Mouse (Mus musculus) heart, adult 9 months (tissue): Measurements from ENCODE around the gene Kcna7.

Experiments
- DNase-seq, 2 experiments: peaks; one replicate each; pipeline ENCODE4 v3.0.0; 2022; ENCODE audit warnings: low spot score in 2 of 2

Kcna7 gene

GRCm38 (mm10) chr7:45420615-45420919 lies 15.1 kb downstream of the Kcna7 start, which contains the start of gene Lhb:
Lhb (plus strand) TSS chr7:45420820.
- no peak for DNase-seq

- DNase-seq = no peak
These were observed 15.7 kb downstream of the Kcna7 start for GRCm38 (mm10) chr7:45421194-45421593.

GRCm38 (mm10) chr7:45426556-45426955 lies 21.1 kb downstream of the Kcna7 start:
- DNase-seq = no peak

- DNase-seq = no peak
These were observed 28.4 kb downstream of the Kcna7 start for GRCm38 (mm10) chr7:45433835-45434202.

GRCm38 (mm10) chr7:45434203-45435015 lies 29.0 kb downstream of the Kcna7 start, which contains the start of gene Gys1:
Gys1 (plus strand) TSS chr7:45434844.
- peak; percentile 99 to 100 for DNase-seq

DNA sequence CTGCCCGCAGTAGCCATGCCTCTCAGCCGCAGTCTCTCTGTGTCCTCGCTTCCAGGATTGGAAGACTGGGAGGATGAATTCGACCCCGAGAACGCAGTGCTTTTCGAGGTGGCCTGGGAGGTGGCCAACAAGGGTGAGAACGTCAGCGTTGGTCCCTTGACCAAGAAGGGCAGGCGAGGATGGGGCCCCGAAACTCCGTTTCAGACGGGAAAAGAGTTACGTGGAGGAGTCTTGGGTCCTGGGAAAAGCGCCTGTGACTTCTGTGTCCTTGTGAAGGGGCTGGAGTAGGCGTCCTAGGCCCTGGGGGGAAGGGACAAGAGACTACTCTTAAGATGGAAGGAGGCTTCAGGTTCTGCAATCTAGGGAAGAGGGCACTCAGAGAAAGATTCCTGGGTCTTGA lies 29.6 kb downstream of the Kcna7 start:
- DNase-seq = no peak

- DNase-seq = no peak
These were observed 31.0 kb downstream of the Kcna7 start for GRCm38 (mm10) chr7:45436444-45436843.

GRCm38 (mm10) chr7:45437046-45437445 lies 31.6 kb downstream of the Kcna7 start:
- no peak for DNase-seq

DNA sequence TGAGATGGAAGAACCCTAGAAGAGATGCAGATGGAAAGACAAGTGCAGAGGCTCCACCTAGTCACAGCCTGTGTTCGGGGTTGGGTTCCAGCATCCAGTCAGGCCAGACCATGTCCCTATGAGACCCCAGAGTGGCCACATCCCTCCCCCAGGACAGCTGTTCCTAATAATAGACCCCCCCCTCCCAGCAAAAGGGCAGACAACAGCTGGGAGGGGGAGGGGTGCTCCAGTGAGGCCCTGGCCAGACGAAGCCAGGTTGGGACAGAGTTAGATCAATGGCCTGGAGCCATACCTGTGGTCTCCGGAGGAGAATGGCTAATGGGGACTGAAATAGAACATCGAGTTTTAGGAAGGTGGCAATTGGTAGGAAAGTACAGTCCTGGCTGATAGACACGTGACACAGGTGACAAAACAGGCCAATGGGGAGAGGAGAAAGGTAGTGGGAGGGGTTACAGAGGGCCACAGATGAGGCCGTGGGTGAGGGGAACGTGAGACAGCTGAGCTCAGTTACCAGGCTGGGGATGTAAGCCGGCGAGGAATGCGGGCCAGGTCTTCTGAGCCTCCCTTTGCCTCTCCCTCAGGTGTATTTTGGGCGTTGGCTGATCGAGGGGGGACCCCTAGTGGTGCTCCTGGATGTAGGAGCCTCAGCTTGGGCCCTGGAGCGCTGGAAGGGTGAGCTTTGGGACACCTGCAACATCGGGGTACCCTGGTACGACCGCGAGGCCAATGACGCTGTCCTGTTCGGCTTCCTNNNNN lies 32.2 kb downstream of the Kcna7 start, which contains the start of gene Ruvbl2:
TSS of gene Ruvbl2 (minus strand) at position 576 of the 756 bp plus-strand sequence.
- no peak for DNase-seq

GRCm38 (mm10) chr7:45443526-45444420 lies 38.3 kb downstream of the Kcna7 start:
- DNase-seq = no peak

- DNase-seq = no peak
These were observed 41.1 kb downstream of the Kcna7 start for GRCm38 (mm10) chr7:45446589-45446988.

GRCm38 (mm10) chr7:45447325-45447990 lies 42.0 kb downstream of the Kcna7 start:
- DNase-seq = no peak

- no peak for DNase-seq
These were observed 44.5 kb downstream of the Kcna7 start for GRCm38 (mm10) chr7:45449974-45450373.

DNA sequence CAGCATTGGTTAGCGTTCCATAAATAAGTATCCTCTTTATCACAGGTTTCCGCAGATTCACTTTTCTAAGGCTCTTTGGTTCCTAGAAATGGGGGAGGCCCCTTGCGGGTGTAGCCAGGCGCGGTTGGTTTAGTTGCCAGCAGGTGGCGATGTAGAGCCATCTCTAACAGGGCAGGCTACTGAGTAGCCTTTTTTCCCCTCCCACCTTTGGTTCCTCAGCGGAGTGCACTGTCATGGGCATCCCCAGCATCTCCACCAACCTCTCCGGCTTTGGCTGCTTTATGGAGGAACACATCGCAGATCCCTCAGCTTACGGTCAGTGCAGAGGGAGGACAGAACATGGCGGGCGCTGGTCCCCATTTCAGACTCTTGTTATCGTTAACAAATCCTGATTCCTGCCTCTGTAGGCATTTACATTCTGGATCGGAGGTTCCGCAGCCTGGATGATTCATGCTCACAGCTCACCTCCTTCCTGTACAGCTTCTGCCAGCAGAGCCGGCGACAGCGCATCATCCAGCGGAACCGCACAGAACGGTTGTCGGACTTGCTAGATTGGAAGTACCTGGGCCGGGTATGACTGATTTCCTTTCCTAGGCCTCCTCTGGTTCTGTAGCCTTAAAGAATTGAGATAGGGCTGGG lies 46.0 kb downstream of the Kcna7 start:
- peak; percentile 74 to 76 for DNase-seq

DNA sequence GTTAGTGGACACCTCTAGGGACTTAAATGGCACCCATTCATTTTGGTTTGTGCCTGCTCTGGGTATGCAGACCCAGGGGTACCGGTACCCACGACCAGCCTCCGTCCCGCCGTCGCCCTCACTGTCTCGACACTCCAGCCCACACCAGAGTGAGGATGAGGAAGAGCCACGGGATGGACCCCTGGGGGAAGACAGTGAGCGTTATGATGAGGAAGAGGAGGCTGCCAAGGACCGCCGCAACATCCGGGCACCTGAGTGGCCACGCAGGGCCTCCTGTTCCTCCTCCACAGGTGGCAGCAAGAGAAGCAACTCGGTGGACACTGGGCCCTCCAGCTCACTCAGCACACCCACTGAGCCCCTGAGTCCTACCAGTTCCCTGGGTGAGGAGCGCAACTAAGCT lies 49.5 kb downstream of the Kcna7 start:
- DNase-seq = no peak

GRCm38 (mm10) chr7:45455932-45456696 lies 50.7 kb downstream of the Kcna7 start:
- DNase-seq = no peak

DNA sequence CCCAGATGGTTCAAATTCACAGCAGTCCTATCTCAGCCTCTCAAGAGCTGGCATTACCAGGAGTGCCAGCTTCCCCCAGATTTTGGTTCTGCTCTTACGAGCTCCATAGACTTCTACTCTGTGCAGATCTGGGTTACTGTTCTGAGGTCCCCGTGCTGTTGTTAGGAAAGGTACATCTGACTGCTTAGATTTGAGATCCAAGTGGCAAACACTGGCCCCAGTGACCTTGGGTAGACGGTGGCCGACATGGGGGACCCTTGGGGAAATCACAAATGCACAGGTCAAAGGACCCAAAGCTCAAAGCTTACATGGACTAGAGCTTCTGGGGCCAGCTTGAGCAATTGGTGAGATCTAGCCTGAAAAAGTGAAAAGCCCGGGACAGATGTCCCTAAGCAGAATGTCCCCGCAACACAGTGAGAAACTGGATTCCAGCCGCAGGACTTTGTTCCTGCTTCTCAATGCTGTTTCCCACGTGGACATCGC lies 51.3 kb downstream of the Kcna7 start:
- DNase-seq = no peak

DNA sequence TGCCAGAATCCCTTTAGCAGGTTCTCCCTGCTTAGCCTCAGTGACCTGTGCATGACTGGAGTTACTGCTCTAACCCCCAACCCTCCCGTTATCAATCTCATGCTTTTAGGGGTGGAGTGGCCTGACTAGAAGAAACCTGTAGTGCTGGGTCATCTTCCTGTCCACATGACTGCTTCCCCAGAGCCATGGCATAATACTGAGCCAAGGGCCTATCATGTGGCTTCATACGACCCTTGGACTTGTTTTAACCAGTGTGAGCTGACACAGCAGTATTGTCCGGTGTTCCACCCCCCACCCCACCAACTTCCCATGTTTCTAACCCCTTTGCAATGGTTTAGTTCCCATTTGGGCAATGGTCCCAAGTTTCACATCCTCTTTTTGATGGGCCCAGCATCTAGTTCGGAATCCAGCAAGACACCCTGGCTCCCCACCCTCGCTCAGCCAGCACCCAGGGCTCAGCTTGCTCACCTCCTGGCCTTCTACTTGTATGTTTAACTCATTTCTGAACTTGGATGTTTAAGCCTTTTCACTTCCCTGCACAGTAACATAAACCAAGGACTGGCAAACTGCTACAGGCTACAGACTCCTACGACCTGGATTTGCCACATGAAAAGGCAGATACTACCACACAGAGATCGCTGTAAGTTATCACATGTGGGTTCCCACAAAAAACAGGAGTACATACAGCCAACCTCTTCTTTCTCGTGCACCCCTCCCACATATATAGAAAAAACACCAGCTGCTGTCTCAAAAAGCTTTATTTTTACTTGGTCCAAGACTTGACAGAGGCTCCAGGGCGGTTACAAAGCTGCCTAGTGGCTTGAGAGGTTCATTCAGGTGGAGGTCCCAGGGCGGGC lies 52.0 kb downstream of the Kcna7 start:
- peak; percentile 52 to 77 for DNase-seq
